Mouse (Mus musculus): ENCODE data around the gene Coro7.

- no peak for TF ChIP-seq GATA1 (IDR thresholded peaks at IDR 0.05; ENCODE audit: borderline replicate concordance, low read length)
- TF ChIP-seq FLI1 (IDR thresholded peaks at IDR 0.05; ENCODE audit: low read length): no peak
These were observed 45.7 kb upstream of the Coro7 start for GRCm38 (mm10) chr16:4725266-4725665.
